Mouse (Mus musculus): ENCODE measurements around the gene Gm26558.

Gene Gm26558

GRCm38 (mm10) chr2:70648271-70648670 is 13.6 kb downstream of the Gm26558 start:
- DNase-seq (ENCODE audit: low spot score in 2 of 2) = no peak

DNA sequence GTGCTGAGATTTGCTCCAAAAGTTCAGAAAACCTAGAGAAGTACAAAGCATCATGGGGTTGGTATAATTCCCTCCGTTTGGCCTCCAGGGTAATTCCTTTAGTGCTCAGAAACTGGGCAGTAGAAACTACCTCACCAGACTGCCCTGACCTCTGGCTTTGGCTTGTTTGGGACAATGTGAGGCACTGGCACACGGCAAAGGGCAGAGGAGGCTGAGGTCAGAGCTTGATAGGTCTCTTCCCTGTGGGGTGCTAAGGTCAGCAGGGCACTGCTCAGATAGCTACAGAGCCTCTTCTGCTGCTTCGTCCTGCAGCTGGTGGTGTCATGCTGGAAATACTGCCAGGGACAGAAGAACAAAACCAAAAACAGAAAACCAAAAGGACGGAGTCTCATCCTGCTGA is 14.2 kb downstream of the Gm26558 start:
- DNase-seq (ENCODE audit: low spot score in 2 of 2) = no peak

DNA sequence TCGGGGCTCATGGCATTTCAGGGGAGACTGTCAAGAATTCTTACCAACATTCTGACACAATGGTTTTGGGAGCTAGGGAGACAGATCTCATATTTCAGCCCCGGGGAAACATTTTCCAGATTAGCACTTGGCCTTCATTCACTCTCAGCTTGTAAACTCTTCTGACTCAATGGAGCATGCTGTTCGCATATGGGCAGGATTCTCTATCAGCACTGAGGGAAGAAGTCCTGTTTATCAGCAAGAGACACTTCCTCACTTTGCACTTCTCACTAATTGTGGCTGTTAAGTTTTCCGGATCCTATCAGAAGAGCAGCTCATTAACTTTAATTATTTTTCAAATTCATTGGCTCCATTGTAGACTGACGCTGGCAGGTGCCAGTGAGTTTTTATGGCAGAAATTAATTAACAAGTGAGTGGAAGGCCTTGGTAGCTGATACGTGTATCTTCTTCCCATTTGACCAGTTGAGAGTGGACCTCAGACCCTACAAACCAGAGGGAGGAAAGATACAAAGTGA is 16.6 kb downstream of the Gm26558 start:
- DNase-seq (ENCODE audit: low spot score in 2 of 2) = no peak

DNA sequence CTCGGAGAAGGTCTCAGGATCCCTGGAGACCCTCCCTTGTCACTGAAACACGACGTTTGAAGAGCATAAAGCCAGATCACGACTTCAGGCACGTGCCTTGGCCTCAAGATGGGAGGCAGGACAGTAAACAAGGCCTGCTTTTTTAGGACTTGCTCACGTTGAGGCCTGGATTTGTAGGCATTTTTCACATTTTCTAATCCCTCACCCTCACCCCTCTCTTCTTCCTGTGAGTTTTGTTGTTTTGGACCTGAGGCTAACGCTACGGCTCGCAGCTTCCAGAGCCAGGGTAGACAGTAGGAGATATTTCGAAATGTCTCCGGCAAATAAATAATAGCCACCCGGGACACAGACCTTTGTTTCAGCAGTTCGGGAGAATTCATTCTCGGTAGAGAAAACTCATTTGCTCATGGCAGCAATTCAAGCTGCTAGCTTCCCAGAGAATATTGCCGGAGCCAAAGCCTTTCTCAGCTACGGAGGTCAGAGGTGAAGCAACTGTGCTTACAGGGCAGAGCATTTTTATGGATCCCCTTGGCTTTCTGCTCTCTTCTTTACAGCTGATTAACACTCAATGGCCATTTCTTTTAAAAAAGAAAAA is 18.8 kb downstream of the Gm26558 start:
- DNase-seq (ENCODE audit: low spot score in 2 of 2) = no peak

GRCm38 (mm10) chr2:70640968-70641367 is 20.9 kb downstream of the Gm26558 start:
- DNase-seq (ENCODE audit: low spot score in 2 of 2) = no peak

GRCm38 (mm10) chr2:70634028-70634690 is 27.7 kb downstream of the Gm26558 start:
- no peak for DNase-seq (ENCODE audit: low spot score in 2 of 2)

GRCm38 (mm10) chr2:70632412-70632811 is 29.5 kb downstream of the Gm26558 start:
- no peak for DNase-seq (ENCODE audit: low spot score in 2 of 2)

DNA sequence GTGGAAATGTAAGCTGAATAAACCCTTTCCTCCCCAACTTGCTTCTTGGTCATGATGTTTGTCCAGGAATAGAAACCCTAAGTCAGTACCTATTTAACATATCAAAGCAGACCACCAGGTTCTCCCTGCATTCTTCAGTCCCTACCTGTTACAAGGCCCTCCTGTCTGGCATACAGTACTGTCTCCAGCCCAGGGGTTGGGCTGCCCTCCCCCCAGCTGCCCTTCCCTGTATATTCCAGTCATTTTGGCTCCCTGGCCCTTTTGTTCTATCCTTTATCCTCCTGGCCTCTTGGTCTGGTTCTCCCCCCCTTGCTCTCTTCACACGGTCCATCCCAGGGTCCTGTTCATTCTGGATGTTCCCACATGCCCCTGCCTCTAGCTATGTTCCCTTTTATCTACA is 30.6 kb downstream of the Gm26558 start:
- DNase-seq (ENCODE audit: low spot score in 2 of 2) = no peak

- no peak for DNase-seq (ENCODE audit: low spot score in 2 of 2)
These were observed 32.0 kb downstream of the Gm26558 start for GRCm38 (mm10) chr2:70629921-70630320.

DNA sequence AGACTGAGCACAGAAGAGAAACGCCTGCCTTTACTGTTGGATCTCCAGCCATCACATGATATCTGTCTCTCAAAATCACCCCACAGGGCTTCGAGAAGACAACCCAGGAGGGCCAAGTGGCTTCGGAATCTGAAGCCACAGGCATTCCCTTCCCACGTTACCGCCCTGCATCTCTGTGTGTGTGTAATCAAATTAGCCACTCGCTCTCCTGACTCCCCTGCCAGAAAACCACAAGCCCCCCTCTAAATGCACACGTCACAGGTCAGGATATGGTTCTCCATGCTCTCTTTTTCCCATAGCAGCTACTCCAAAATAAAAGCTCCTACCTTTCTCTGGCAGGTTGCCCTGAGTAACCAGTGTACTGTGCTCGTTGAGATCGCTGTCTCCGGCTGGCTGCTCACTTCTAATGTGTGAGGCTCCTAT is 32.6 kb downstream of the Gm26558 start:
- peak; percentile 2 to 3 for DNase-seq (ENCODE audit: low spot score in 2 of 2)

DNA sequence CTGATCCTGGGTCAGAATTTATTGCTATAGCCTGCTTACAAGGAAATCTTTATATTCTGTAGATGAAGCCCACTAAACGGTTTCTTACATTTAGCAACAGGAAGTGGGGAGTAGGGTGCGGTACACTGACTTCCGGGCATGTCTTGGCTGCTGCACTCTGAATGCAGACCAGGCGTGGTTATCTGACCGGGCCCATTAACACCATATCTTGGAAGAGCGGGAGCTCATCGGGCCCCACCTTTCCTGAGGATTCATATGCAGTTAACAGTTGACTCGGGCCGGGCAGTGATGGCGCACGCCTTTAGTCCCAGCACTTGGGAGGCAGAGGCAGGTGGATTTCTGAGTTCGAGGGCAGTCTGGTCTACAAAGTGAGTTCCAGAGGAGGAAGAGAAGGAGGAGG is 33.5 kb downstream of the Gm26558 start:
- no peak for DNase-seq (ENCODE audit: low spot score in 2 of 2)

GRCm38 (mm10) chr2:70625761-70626160 is 36.1 kb downstream of the Gm26558 start:
- no peak for DNase-seq (ENCODE audit: low spot score in 2 of 2)

DNA sequence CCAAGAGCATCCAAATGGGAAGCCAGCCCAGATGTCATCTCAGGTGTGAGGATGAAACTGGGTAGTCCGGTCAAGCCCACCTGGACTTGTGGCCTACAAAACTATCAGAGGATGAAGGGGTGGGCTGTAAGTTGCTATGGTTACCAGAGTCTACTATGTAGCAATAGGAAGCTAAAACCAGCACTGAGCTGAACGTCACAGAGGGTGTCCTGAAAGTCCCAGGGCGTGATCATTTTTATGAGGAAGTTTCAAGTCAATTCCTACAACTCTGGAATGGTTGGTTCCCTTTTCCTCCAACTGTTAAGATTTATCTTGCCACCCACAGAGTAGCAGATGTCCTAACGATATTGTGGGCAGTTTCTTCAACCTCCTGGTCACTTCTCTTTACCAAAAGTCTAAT is 39.7 kb downstream of the Gm26558 start:
- no peak for DNase-seq (ENCODE audit: low spot score in 2 of 2)

DNA sequence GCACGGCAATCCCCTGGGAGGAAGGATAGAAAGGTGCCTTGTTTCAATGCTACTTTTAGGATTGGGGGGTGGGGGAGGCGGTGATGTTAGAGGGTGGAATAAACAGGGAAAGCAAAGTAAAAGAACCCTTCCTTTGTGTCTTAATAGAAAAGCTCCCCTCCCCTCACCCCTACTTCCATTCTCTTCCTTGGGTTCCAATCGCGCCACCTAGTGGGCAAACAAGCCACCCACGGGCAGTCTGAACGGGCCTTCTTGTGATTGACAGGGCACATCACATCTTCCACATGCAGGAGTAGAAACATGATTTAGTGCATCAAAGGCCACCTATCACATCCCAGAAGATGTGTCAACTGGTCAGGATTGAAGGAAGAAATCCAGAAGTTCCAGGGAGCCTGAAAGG is 41.7 kb downstream of the Gm26558 start:
- peak; percentile 7 to 24 for DNase-seq (ENCODE audit: low spot score in 2 of 2)

GRCm38 (mm10) chr2:70619232-70619835 is 42.6 kb downstream of the Gm26558 start:
- DNase-seq (ENCODE audit: low spot score in 2 of 2) = no peak

GRCm38 (mm10) chr2:70616617-70617016 is 45.3 kb downstream of the Gm26558 start:
- DNase-seq (ENCODE audit: low spot score in 2 of 2) = no peak

DNA sequence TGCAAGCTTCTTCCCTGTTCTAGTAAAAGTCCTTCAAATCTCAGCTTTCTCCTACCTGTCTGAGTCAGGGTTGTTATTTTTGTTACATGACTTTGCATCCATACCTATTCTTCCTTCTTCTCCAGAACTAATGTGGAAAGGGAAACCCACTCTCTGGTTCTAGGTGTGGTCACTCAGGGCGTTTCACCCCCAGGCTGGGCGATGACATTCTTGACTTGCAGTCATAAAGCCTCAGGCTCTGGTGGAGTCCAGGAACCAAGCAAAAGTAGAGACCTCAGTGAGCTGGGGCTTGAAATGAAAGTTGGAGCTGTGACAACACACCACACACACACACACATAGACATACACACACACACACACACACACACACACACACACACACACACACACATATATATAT is 45.8 kb downstream of the Gm26558 start:
- DNase-seq (ENCODE audit: low spot score in 2 of 2) = no peak

GRCm38 (mm10) chr2:70614745-70615351 is 47.1 kb downstream of the Gm26558 start:
- DNase-seq (ENCODE audit: low spot score in 2 of 2) = no peak
